Mouse (Mus musculus): ENCODE data around the gene Bcas3. TPM values are rescaled to one million over a fixed set of nuclear protein-coding genes. Genes with fewer than 3 reads are reported as not detected.
A peak's percentile ranks its signal among the peaks of the same experiment; 100 is the strongest.
"Not testable (repeated sequence)": the region's sequence is repeated elsewhere in the genome, so short reads cannot be mapped to it uniquely, and the experiment has no call there.

Gene Bcas3
- polyA plus RNA-seq, 1 experiment from 2014 or later: 18.2 TPM

DNA sequence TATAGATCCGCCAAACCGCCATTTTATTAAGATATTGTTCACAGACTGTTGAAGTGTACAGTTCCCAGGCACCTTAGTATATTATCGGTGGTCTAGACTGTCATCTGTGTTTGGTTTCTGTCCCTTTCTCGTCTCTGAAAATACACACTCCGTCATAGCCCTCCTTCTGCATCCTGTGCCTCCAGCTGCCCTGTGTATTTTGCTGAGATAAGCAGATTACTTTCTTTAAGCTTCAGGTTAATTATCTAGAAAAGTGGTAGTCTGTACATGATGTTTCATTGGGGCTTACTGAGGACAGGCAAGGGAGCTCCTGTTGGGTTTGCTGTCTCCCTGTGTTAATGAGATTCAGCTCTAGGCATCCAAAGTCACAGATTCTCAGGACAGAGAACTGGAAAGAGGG, 146.6 kb downstream of the Bcas3 start:
- Histone ChIP-seq H3K9me3 (replicated peaks) (no peaks in the 10 kb centered on the region), H3K4me3 (no peak overlapping the region), H3K4me1 (no peaks in the 10 kb centered on the region), H3K27me3 (replicated peaks) (no peaks in the 10 kb centered on the region), H3K36me3 (no peaks in the 10 kb centered on the region), H3K9ac (no peak overlapping the region), H3K4me2 (no peak overlapping the region), H3K27ac (no peak overlapping the region)
- 71% methylated on average over 5 of the region's 5 CpGs for WGBS (ENCODE audit: insufficient replicate concordance)
- no peak for ATAC-seq

DNA sequence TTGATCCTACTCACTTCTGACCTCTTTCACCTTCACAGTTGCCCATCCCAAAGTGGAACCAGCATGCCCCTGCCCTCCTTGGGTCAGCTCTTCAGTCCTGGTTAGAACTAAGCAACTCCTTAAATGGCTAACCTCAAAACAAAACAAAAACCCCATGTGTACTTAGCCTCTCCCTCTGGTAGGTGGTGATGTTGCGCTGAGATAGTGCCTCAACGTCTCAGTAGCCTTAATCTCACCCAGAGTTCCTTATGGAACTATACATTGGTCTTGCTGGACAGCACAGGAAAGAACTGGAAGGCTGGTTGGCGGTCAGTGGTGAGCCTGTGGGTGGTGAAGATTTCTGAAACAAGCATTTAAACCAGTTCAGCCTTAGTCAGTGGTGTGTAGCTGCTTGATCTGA, 149.1 kb downstream of the Bcas3 start:
- 52% methylated on average over 3 of the region's 3 CpGs for WGBS (ENCODE audit: insufficient replicate concordance)
- H3K9ac ChIP-seq: no peak overlapping the region

DNA sequence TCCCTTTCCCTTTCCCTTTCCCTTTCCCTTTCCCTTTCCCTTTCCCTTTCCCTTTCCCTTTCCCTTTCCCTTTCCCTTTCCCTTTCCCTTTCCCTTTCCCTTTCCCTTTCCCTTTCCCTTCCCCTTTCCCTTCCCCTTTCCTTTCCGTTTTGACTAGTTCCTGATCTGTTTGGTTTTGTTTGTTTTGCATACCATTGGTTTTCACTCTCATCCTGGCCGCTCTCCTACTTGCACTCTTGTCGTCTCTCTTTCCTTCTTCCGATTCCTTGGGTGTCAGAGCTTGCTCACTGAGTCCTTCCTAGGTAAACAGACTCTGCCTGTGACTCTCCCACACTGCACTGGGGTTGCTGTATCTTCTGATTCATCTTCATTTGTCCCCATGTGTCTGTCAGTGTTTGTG, 151.8 kb downstream of the Bcas3 start:
- WGBS (ENCODE audit: insufficient replicate concordance): 54% methylated on average over 4 of the region's 4 CpGs
- H3K9me3 ChIP-seq (replicated peaks); ATAC-seq: not testable (repeated sequence)

More for the DNA sequence above, 149.1 kb downstream of the Bcas3 start:
- H3K4me3 ChIP-seq: no peak overlapping the region
- H3K36me3 ChIP-seq: no peaks in the 10 kb centered on the region
- H3K4me1 ChIP-seq: no peaks in the 10 kb centered on the region
- no peak overlapping the region for H3K4me2 ChIP-seq
- H3K27ac ChIP-seq: no peak overlapping the region
- H3K9me3 ChIP-seq (replicated peaks): no peaks in the 10 kb centered on the region
- ATAC-seq: no peak
- no peaks in the 10 kb centered on the region for H3K27me3 ChIP-seq (replicated peaks)

DNA sequence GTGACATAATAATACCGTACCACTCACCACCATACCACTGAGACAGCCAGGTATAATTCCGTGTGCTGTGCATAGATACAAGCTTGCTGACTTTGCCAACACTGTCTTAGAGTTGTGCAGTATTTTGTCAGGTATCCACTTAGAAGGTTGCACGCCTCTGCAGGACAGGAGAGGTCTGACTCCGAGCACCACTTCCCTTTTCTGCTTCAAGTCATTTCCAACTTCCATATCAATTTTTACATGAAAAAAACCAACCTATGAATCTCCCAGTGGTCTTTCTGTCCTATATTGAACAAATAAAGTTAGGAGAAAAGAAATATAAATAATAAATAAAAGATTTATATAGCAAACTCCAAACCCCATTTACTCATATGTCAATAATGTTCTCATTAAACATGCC, 152.8 kb downstream of the Bcas3 start:
- WGBS (ENCODE audit: insufficient replicate concordance): 63% methylated on average over 4 of the region's 4 CpGs
- Histone ChIP-seq H3K4me3 (no peak overlapping the region), H3K4me2 (no peak overlapping the region), H3K9ac (no peak overlapping the region), H3K4me1 (no peaks in the 10 kb centered on the region), H3K9me3 (replicated peaks) (no peaks in the 10 kb centered on the region), H3K27me3 (replicated peaks) (no peaks in the 10 kb centered on the region), H3K27ac (no peak overlapping the region), H3K36me3 (no peaks in the 10 kb centered on the region)
- ATAC-seq: no peak

More for the DNA sequence above, 151.8 kb downstream of the Bcas3 start:
- not testable (repeated sequence) for H3K9ac ChIP-seq; H3K27me3 ChIP-seq (replicated peaks); H3K4me1 ChIP-seq; H3K36me3 ChIP-seq; H3K4me3 ChIP-seq; H3K4me2 ChIP-seq; H3K27ac ChIP-seq

DNA sequence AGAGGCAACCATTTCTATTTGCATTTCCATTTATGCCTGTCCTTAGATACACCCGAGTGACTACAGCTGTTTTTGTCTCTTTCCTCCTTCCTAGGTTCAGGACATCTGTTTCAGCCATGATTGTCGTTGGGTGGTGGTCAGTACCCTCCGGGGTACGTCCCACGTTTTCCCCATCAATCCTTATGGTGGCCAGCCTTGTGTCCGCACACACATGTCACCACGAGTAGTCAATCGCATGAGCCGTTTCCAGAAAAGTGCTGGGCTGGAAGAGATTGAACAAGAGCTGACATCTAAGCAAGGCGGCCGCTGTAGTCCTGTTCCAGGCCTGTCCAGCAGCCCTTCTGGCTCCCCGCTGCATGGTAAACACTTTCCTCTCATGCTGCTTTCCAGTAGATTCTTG, 156.4 kb downstream of the Bcas3 start:
- H3K4me1 ChIP-seq: no peaks in the 10 kb centered on the region
- H3K9ac ChIP-seq: no peak overlapping the region
- H3K36me3 ChIP-seq: no peaks in the 10 kb centered on the region
- H3K27ac ChIP-seq: no peak overlapping the region
- 80% methylated on average over 12 of the region's 12 CpGs for WGBS (ENCODE audit: insufficient replicate concordance)
- H3K9me3 ChIP-seq (replicated peaks): no peaks in the 10 kb centered on the region
- peaks cover under 1% of the 10 kb centered on the region; the same call in 1 of the 2 replicates for H3K27me3 ChIP-seq (replicated peaks)
- H3K4me3 ChIP-seq: no peak overlapping the region
- no peak overlapping the region for H3K4me2 ChIP-seq
- ATAC-seq: no peak

DNA sequence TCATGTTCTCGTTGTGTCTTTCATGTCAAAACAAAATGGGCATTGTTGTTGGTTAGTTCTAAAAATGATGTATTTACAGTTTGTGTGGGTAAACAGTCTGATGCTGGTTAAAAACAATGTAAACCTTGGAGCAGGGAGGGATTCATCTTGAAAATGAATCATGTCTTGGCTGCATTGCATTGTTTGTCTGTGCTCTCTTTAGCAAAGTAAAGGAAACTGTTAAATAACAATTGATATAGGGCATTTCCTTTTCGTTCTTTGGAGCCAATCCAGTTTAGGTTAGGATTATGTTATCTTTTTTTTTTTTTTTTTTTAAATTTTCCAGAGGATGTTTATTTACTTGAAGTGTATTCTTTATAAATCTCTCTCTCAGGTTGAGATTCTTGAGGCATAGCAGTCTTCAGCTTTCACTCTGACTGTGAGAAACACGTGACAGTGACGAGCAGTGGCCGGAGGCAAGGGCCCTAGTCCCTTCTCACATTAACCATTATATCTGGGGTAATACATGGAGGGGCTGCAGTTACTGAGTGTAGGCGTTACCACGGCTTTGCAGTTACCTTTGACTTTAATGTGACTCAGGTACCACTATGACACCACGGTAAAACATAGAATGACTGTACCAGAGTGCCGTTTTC, 158.4 kb downstream of the Bcas3 start:
- no peak overlapping the region for H3K9ac ChIP-seq
- no peaks in the 10 kb centered on the region for H3K9me3 ChIP-seq (replicated peaks)
- H3K4me1 ChIP-seq: no peaks in the 10 kb centered on the region
- peaks cover 4% of the 10 kb centered on the region; the same call in 1 of the 2 replicates for H3K27me3 ChIP-seq (replicated peaks)
- H3K4me2 ChIP-seq: no peak overlapping the region
- no peak for ATAC-seq
- no peaks in the 10 kb centered on the region for H3K36me3 ChIP-seq
- no peak overlapping the region for H3K27ac ChIP-seq
- H3K4me3 ChIP-seq: no peak overlapping the region
- WGBS (ENCODE audit: insufficient replicate concordance): 77% methylated on average over 9 of the region's 9 CpGs

DNA sequence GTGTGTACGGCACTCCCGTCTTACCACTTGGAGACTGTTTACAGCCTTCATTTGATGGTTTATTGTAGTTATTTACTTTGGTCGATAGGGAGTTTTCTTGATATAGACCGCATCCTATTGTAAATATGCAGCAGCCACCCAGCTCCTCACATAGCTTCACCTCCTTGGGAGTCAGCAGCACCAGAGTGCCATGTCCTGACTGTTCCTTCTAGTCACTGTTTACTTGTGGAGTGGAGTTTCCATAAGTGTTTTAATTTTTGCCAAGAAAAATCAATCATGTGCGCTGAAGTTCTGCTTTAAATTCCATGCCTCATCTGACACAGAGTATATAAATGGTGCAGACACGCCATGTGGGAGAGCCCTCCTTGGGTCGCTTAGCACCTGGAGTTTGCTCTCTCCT, 163.8 kb downstream of the Bcas3 start:
- 79% methylated on average over 7 of the region's 7 CpGs for WGBS (ENCODE audit: insufficient replicate concordance)
- Histone ChIP-seq H3K27me3 (replicated peaks) (peaks cover 4% of the 10 kb centered on the region; the same call in 1 of the 2 replicates), H3K4me2 (no peak overlapping the region), H3K36me3 (no peaks in the 10 kb centered on the region), H3K27ac (no peak overlapping the region), H3K4me1 (peaks cover 6% of the 10 kb centered on the region; the same call in 1 of the 2 replicates), H3K4me3 (no peak overlapping the region), H3K9ac (no peak overlapping the region), H3K9me3 (replicated peaks) (no peaks in the 10 kb centered on the region)
- no peak for ATAC-seq

DNA sequence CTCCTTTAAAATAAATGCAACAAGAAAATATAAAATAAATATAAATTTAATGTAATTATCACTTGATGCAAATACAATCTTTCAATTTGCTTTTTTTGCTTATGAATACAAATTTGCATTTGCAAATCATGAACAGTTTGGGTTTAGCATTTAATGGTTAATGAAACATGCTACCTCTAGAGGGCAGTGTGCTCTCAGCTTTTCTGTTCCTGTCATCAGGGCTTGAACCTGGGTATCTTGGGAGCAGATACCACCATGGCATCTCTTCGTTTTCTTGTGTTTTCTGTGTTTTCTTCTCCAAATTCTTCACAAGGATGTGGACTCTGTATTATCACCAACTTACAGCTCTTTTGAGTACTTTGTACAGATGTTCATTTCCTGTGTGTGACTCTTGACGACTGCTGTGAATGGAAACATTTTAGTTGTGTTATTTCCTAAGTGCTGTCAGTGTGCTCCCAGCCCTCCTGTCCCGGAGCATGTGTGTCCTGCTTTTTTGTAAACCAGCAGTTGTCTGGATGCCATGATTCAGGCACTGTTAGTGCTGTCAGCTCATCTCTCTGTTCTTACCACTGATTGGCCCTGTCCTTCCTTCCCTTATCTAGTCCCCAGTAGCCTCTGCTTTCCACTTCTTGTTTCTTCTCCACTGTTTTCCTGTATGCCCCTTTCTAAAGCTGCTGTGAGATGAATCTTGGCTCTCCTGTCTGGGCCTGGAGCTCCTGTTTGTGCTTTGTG, 165.2 kb downstream of the Bcas3 start:
- Histone ChIP-seq H3K4me1 (peaks cover 6% of the 10 kb centered on the region; the same call in 1 of the 2 replicates), H3K9ac (no peak overlapping the region), H3K36me3 (no peaks in the 10 kb centered on the region), H3K9me3 (replicated peaks) (no peaks in the 10 kb centered on the region), H3K27ac (no peak overlapping the region), H3K4me3 (no peak overlapping the region), H3K4me2 (no peak overlapping the region), H3K27me3 (replicated peaks) (peaks cover 4% of the 10 kb centered on the region; the same call in 1 of the 2 replicates)
- 25% methylated on average over 3 of the region's 3 CpGs for WGBS (ENCODE audit: insufficient replicate concordance)
- ATAC-seq: no peak

DNA sequence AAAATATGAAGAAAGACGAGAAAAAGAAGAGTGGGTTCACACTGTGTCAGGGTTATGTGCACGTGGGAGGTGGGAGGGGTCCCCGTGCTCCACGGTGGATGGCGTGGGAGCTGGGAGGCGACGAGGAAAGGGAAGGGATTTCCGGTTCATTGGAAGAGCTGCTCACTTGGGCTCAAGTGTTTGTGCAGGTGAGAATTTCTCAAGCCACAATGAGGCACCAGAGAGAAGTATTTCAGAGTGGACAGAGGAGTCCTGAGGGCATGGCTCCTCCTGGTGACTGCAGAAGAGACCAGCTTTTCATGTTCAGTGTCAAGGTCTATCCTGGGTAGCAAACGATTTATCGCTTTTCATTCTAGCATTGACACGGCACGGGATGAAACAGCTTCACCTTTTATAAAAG, 167.3 kb downstream of the Bcas3 start:
- Histone ChIP-seq H3K9me3 (replicated peaks) (no peaks in the 10 kb centered on the region), H3K27ac (no peak overlapping the region), H3K4me2 (no peak overlapping the region), H3K9ac (no peak overlapping the region), H3K36me3 (no peaks in the 10 kb centered on the region), H3K27me3 (replicated peaks) (peaks cover 16% of the 10 kb centered on the region), H3K4me3 (no peak overlapping the region), H3K4me1 (peaks cover 18% of the 10 kb centered on the region; the same call in 1 of the 2 replicates)
- ATAC-seq: no peak
- 77% methylated on average over 12 of the region's 12 CpGs for WGBS (ENCODE audit: insufficient replicate concordance)

DNA sequence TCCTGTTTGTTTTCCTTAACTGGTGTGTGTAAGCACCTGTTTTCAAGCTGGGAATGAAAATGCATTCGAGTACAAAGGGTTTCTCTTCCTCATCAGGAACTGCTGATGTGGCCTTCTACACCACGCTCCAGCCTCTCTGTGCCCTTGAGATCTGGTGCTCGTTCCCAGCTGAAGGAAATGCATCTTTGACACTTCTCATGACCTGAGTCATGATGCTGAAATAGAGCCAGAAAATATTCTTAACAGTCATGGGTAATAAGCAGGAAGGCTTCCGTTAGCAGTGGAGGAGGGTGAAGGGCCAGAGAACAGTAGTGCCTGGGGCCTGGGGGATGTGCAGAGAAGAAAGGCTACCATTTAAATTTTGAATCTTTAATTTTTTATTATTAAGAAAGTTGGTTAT, 168.0 kb downstream of the Bcas3 start:
- H3K9ac ChIP-seq: no peak overlapping the region
- WGBS (ENCODE audit: insufficient replicate concordance): 58% methylated on average over 4 of the region's 4 CpGs
- no peaks in the 10 kb centered on the region for H3K9me3 ChIP-seq (replicated peaks)
- peaks cover 19% of the 10 kb centered on the region; the same call in 1 of the 2 replicates for H3K4me1 ChIP-seq
- peaks cover 23% of the 10 kb centered on the region for H3K27me3 ChIP-seq (replicated peaks)
- H3K27ac ChIP-seq: no peak overlapping the region
- ATAC-seq: no peak
- H3K36me3 ChIP-seq: no peaks in the 10 kb centered on the region
- H3K4me2 ChIP-seq: no peak overlapping the region
- H3K4me3 ChIP-seq: no peak overlapping the region

DNA sequence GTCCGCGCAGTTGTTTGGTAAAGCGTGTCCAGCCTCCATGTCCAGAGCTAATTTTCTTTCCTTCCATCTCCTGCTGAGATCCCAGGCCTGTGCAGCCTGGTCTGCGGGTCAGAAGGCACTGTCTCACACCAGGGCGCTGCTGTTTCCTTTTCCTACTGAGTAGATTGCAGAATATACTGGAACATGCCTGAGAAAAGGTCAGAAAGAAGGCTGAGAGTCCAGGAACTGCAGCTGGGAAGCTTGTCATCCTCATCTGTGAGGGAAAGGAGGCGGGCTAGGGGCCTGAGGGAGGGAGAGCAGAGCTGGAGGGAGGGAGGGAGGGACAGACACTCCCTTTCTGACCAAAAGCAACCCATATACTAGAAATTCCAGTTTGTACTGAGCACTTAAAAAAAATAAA, 170.7 kb downstream of the Bcas3 start:
- Histone ChIP-seq H3K4me3 (no peak overlapping the region), H3K9ac (no peak overlapping the region)

DNA sequence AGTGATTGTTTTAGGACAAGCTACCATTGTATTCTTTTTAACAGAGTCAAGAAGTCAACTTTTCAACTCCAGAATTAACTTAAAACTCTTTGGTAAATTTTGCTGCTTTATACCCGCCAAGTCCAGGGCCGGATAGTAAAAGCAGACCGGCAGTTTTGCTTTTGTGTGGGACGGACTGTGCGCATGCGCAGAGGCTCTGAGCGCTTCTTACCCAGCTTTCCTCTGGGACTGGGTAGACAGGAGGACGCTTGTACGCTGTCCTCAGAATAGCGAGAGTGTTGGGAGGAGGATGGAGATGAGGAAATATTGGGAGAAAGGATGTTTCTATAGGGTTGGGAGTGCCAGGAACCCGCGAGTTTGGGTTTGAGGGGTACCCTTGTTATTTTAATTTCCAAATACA, 171.2 kb downstream of the Bcas3 start:
- Histone ChIP-seq H3K4me1 (peaks cover 23% of the 10 kb centered on the region), H3K36me3 (no peaks in the 10 kb centered on the region), H3K9ac (no peak overlapping the region), H3K9me3 (replicated peaks) (no peaks in the 10 kb centered on the region), H3K27me3 (replicated peaks) (peaks cover 39% of the 10 kb centered on the region), H3K4me2 (peak overlapping the region; percentile 49), H3K4me3 (peak overlapping the region; percentile 35), H3K27ac (peak overlapping the region; percentile 39; the same call in 1 of the 2 replicates)
- 31% methylated on average over 12 of the region's 12 CpGs for whole genome bisulfite sequencing (ENCODE audit: insufficient replicate concordance)
- ATAC-seq: no peak

More for the DNA sequence above, 170.7 kb downstream of the Bcas3 start:
- WGBS (ENCODE audit: insufficient replicate concordance): 62% methylated on average over 6 of the region's 6 CpGs
- peaks cover 21% of the 10 kb centered on the region; the same call in 1 of the 2 replicates for H3K4me1 ChIP-seq
- no peak for ATAC-seq
- H3K36me3 ChIP-seq: no peaks in the 10 kb centered on the region
- H3K9me3 ChIP-seq (replicated peaks): no peaks in the 10 kb centered on the region
- peak overlapping the region; percentile 49 for H3K4me2 ChIP-seq
- peaks cover 39% of the 10 kb centered on the region for H3K27me3 ChIP-seq (replicated peaks)
- no peak overlapping the region; the same call in 1 of the 2 replicates for H3K27ac ChIP-seq
